Mouse (Mus musculus) neural tube, embryonic 11.5 days (tissue): ENCODE results near the gene Gm17662. TPM values are rescaled to one million over a fixed set of nuclear protein-coding genes. Genes with fewer than 3 reads are reported as not detected.

Source experiments
- ATAC-seq: fragments of 200-750 bp; cut with Nextera tagmentation; 2 replicates; pipeline ENCODE4 v1.8.0; 2017; ENCODE audit warnings: moderate number of reproducible peaks, mild to moderate bottlenecking, moderate TSS enrichment, moderate library complexity; ENCODE audit not compliant: insufficient read depth, low FRiP score, low TSS enrichment
- DNase-seq: peaks from one replicate; pipeline ENCODE4 v3.0.0-alpha.2; 2015; ENCODE audit warnings: low spot score
- H3K27ac ChIP-seq: fragments of 300-500 bp; sonication (generic); 2 replicates; pipeline ENCODE4 v1.5.1; 2014; ENCODE audit warnings: low read depth, mild to moderate bottlenecking, low read length
- H3K27me3 ChIP-seq: fragments of 300-500 bp; sonication (generic); 2 replicates; pipeline ENCODE4 v1.6.1; 2014; ENCODE audit warnings: mild to moderate bottlenecking, low read length, mixed read lengths; ENCODE audit not compliant: control insufficient read depth, insufficient read depth
- H3K36me3 ChIP-seq: fragments of 300-500 bp; sonication (generic); 2 replicates; pipeline ENCODE4 v1.6.1; 2014; ENCODE audit warnings: mild to moderate bottlenecking, low read length, moderate library complexity, mixed read lengths; ENCODE audit not compliant: control insufficient read depth, insufficient read depth
- H3K4me1 ChIP-seq: fragments of 300-500 bp; sonication (generic); 2 replicates; pipeline ENCODE4 v1.6.1; 2014; ENCODE audit warnings: low read length, mixed read lengths; ENCODE audit not compliant: control insufficient read depth, insufficient read depth
- H3K4me2 ChIP-seq: fragments of 300-500 bp; sonication (generic); 2 replicates; pipeline ENCODE4 v1.6.1; 2014; ENCODE audit warnings: low read depth, mild to moderate bottlenecking, moderate library complexity
- H3K4me3 ChIP-seq: fragments of 300-500 bp; sonication (generic); 2 replicates; pipeline ENCODE4 v1.5.1; 2014; ENCODE audit warnings: low read depth, low read length
- H3K9ac ChIP-seq: fragments of 300-500 bp; sonication (generic); 2 replicates; pipeline ENCODE4 v1.6.1; 2014; ENCODE audit warnings: mild to moderate bottlenecking, low read length
- H3K9me3 ChIP-seq: fragments of 300-500 bp; sonication (generic); 2 replicates; pipeline ENCODE4 v1.6.1; 2016; ENCODE audit warnings: low read length; ENCODE audit not compliant: control insufficient read depth
- WGBS: fragments of 180-500 bp; shearing (Covaris S2); extraction: QIAGEN DNeasy Blood & Tissue Kit; methylation state at CpG from one replicate; pipeline ENCODE4 v1.1.7; 2014; 5-methylcytosine and 5-hydroxymethylcytosine counted together
- polyA plus RNA-seq: library from polyadenylated mRNA; unstranded; fragments of >200 nt; fragmentation: Nextera tagmentation; extraction: Ambion mirVana; gene quantifications from 2 replicates; pipeline ENCODE4 v1.2.1, GENCODE M21; 2014

Gm17662 gene
- polyA plus RNA-seq, 1 experiment from 2014 or later = not detected

- no peaks in the 10 kb centered on the region for H3K27me3 ChIP-seq
- ATAC-seq (no peak), DNase-seq (no peak)
- WGBS = 76% methylated on average over 7 of the region's 7 CpGs
- H3K9me3 ChIP-seq = no peaks in the 10 kb centered on the region
- H3K36me3 ChIP-seq = no peaks in the 10 kb centered on the region
- H3K27ac ChIP-seq = no peak overlapping the region
- H3K4me3 ChIP-seq = no peak overlapping the region
- no peak overlapping the region for H3K9ac ChIP-seq
- H3K4me2 ChIP-seq = no peak overlapping the region
- no peaks in the 10 kb centered on the region for H3K4me1 ChIP-seq
Measured at GRCm38 (mm10) chr4:104824381-104825077, 32.6 kb upstream of the Gm17662 start.

- ATAC-seq = no peak
Measured at GRCm38 (mm10) chr4:104828939-104829338, 28.2 kb upstream of the Gm17662 start.

GRCm38 (mm10) chr4:104835096-104835495, 22.0 kb upstream of the Gm17662 start:
- no peak overlapping the region for H3K4me3 ChIP-seq
- H3K27ac ChIP-seq = no peak overlapping the region
- DNase-seq (peak; percentile 28), ATAC-seq (peak; percentile 65)
- H3K9me3 ChIP-seq = no peaks in the 10 kb centered on the region
- no peak overlapping the region for H3K9ac ChIP-seq
- H3K36me3 ChIP-seq = no peaks in the 10 kb centered on the region
- H3K4me2 ChIP-seq = no peak overlapping the region
- no peaks in the 10 kb centered on the region for H3K27me3 ChIP-seq
- 30% methylated on average over 5 of the region's 5 CpGs for WGBS
- no peaks in the 10 kb centered on the region for H3K4me1 ChIP-seq

More at GRCm38 (mm10) chr4:104828939-104829338, 28.2 kb upstream of the Gm17662 start:
- H3K9me3 ChIP-seq = no peaks in the 10 kb centered on the region
- DNase-seq = no peak
- H3K27ac ChIP-seq = no peak overlapping the region
- no peak overlapping the region for H3K9ac ChIP-seq
- H3K4me2 ChIP-seq = no peak overlapping the region
- no peaks in the 10 kb centered on the region for H3K36me3 ChIP-seq
- no peaks in the 10 kb centered on the region for H3K4me1 ChIP-seq
- WGBS = 95% methylated on average over 5 of the region's 5 CpGs
- no peak overlapping the region for H3K4me3 ChIP-seq
- H3K27me3 ChIP-seq = no peaks in the 10 kb centered on the region

GRCm38 (mm10) chr4:104838342-104838741, 18.8 kb upstream of the Gm17662 start:
- Histone ChIP-seq H3K9me3 (no peaks in the 10 kb centered on the region), H3K4me1 (no peaks in the 10 kb centered on the region), H3K27me3 (no peaks in the 10 kb centered on the region), H3K4me3 (no peak overlapping the region), H3K9ac (no peak overlapping the region), H3K36me3 (no peaks in the 10 kb centered on the region), H3K4me2 (no peak overlapping the region), H3K27ac (no peak overlapping the region)
- WGBS = 91% methylated on average over 2 of the region's 2 CpGs
- ATAC-seq = no peak
- DNase-seq = no peak

GRCm38 (mm10) chr4:104842204-104842603, 14.9 kb upstream of the Gm17662 start:
- Histone ChIP-seq H3K9ac (no peak overlapping the region), H3K4me3 (no peak overlapping the region), H3K27ac (no peak overlapping the region), H3K9me3 (no peaks in the 10 kb centered on the region), H3K36me3 (no peaks in the 10 kb centered on the region), H3K27me3 (no peaks in the 10 kb centered on the region), H3K4me2 (no peak overlapping the region), H3K4me1 (no peaks in the 10 kb centered on the region)
- no peak for ATAC-seq
- no peak for DNase-seq
- WGBS = 92% methylated on average over 5 of the region's 5 CpGs

- 48% methylated on average over 4 of the region's 4 CpGs for WGBS
- ATAC-seq (no peak), DNase-seq (peak; percentile 15)
- Histone ChIP-seq H3K27me3 (no peaks in the 10 kb centered on the region), H3K4me3 (no peak overlapping the region), H3K36me3 (no peaks in the 10 kb centered on the region), H3K4me2 (no peak overlapping the region), H3K4me1 (no peaks in the 10 kb centered on the region), H3K27ac (no peak overlapping the region), H3K9ac (no peak overlapping the region), H3K9me3 (no peaks in the 10 kb centered on the region)
Measured at GRCm38 (mm10) chr4:104843546-104843945, 13.6 kb upstream of the Gm17662 start.

GRCm38 (mm10) chr4:104855216-104855615, 1.9 kb upstream of the Gm17662 start:
- H3K9me3 ChIP-seq = no peaks in the 10 kb centered on the region
- no peak for ATAC-seq

GRCm38 (mm10) chr4:104857823-104858222, 694 bp downstream of the Gm17662 start:
- no peaks in the 10 kb centered on the region for H3K4me1 ChIP-seq
- H3K4me3 ChIP-seq = no peak overlapping the region
- H3K27me3 ChIP-seq = no peaks in the 10 kb centered on the region
- no peaks in the 10 kb centered on the region for H3K36me3 ChIP-seq
- 84% methylated on average over 4 of the region's 4 CpGs for WGBS
- no peak overlapping the region for H3K9ac ChIP-seq
- H3K9me3 ChIP-seq = no peaks in the 10 kb centered on the region
- DNase-seq (no peak), ATAC-seq (no peak)
- H3K27ac ChIP-seq = no peak overlapping the region
- H3K4me2 ChIP-seq = no peak overlapping the region

More at GRCm38 (mm10) chr4:104855216-104855615, 1.9 kb upstream of the Gm17662 start:
- Histone ChIP-seq H3K27ac (no peak overlapping the region), H3K27me3 (no peaks in the 10 kb centered on the region), H3K36me3 (no peaks in the 10 kb centered on the region), H3K4me3 (no peak overlapping the region), H3K9ac (no peak overlapping the region), H3K4me1 (no peaks in the 10 kb centered on the region), H3K4me2 (no peak overlapping the region)
- no peak for DNase-seq
- 89% methylated on average over 2 of the region's 2 CpGs for WGBS

GRCm38 (mm10) chr4:104861241-104861640, 4.1 kb downstream of the Gm17662 start:
- 86% methylated on average over 8 of the region's 8 CpGs for WGBS
- Histone ChIP-seq H3K9me3 (no peaks in the 10 kb centered on the region), H3K27ac (no peak overlapping the region), H3K4me2 (no peak overlapping the region), H3K27me3 (no peaks in the 10 kb centered on the region), H3K4me3 (no peak overlapping the region), H3K36me3 (no peaks in the 10 kb centered on the region), H3K9ac (no peak overlapping the region), H3K4me1 (no peaks in the 10 kb centered on the region)
- no peak for ATAC-seq
- DNase-seq = no peak
